Mouse (Mus musculus) liver, adult 2 months (tissue): Measurements from ENCODE around the gene Igf1r.

Experiments
- CTCF ChIP-seq: fragments of 200-500 bp; IDR thresholded peaks from 2 replicates; pipeline ENCODE4 v1.5.1; 2011; ENCODE audit warnings: low read depth, low read length, control low read depth
- POLR2A ChIP-seq: fragments of 200-500 bp; IDR thresholded peaks from 2 replicates; pipeline ENCODE4 v1.6.1; 2011; ENCODE audit warnings: low read length, control low read depth; ENCODE audit not compliant: insufficient read depth; ENCODE audit errors: extremely low read depth

GRCm38 (mm10) chr7:67924215-67924614 is 28.4 kb upstream of the Igf1r start:
- TF ChIP-seq CTCF, result no peak
- TF ChIP-seq POLR2A, result no peak
